In genomic region chr13:20501923-20502322, GRCm38 (mm10) we compare ENCODE assay signal across 21 mouse cellular contexts.
DNase-seq lines count a peak whose midpoint lies in the region; ATAC-seq and TF ChIP-seq lines count a peak whose summit lies in the region.
"Had no signal": no experiment of that assay in that cellular context is flagged by ENCODE, and none has a peak within 500 bp of the region (broad histone marks: within the 10 kb centered on the region; RNA-seq: fewer than 3 reads in every experiment).

No protein-coding gene starts in this region.

- H3K27ac ChIP-seq in midbrain, embryonic 11.5 days (ENCODE audit: low read depth, low read length) = no peak overlapping the region
- no peak overlapping the region for H3K27ac ChIP-seq in midbrain, embryonic 16.5 days (ENCODE audit: low read length)
- H3K27ac ChIP-seq in ES-E14 (ENCODE audit: insufficient read depth, low read depth, low read length, poor library complexity, severe bottlenecking) = no peak overlapping the region
- no peak overlapping the region for H3K27ac ChIP-seq in heart, adult 2 months
- H3K27ac ChIP-seq: embryonic facial prominence, embryonic 10.5 days; embryonic facial prominence, embryonic 12.5 days; forebrain, embryonic 10.5 days; forebrain, embryonic 12.5 days had no signal

- no peaks in the 10 kb centered on the region for H3K36me3 ChIP-seq in midbrain, embryonic 11.5 days (ENCODE audit: control insufficient read depth, insufficient read depth, low read length)
- H3K36me3 ChIP-seq in midbrain, embryonic 16.5 days (ENCODE audit: control insufficient read depth, insufficient read depth, low read length) = 0 out of 2 replicates have a peak, but pooled peaks cover 2% of the 10 kb centered on the region
- no peaks in the 10 kb centered on the region for H3K36me3 ChIP-seq in ES-E14 (ENCODE audit: control insufficient read depth, insufficient read depth, low read length, poor library complexity, severe bottlenecking)
- H3K36me3 ChIP-seq in heart, adult 2 months (ENCODE audit: control insufficient read depth, insufficient read depth, low read length) = no peaks in the 10 kb centered on the region
- H3K36me3 ChIP-seq: embryonic facial prominence, embryonic 10.5 days; embryonic facial prominence, embryonic 12.5 days; forebrain, embryonic 10.5 days; forebrain, embryonic 12.5 days had no signal

- H3K4me3 ChIP-seq in midbrain, embryonic 11.5 days (ENCODE audit: low read depth, low read length) = no peak overlapping the region
- H3K4me3 ChIP-seq in midbrain, embryonic 16.5 days (ENCODE audit: low read depth, low read length) = no peak overlapping the region
- H3K4me3 ChIP-seq in ES-E14 (ENCODE audit: insufficient read depth in 1 of 2, low read depth in 1 of 2, low read length in 2 of 2, poor library complexity in 1 of 2, severe bottlenecking in 1 of 2) = no peak overlapping the region
- no peak overlapping the region for H3K4me3 ChIP-seq in heart, adult 2 months
- H3K4me3 ChIP-seq: embryonic facial prominence, embryonic 10.5 days; embryonic facial prominence, embryonic 12.5 days; forebrain, embryonic 10.5 days; forebrain, embryonic 12.5 days had no signal

- no peaks in the 10 kb centered on the region for H3K4me1 ChIP-seq in midbrain, embryonic 11.5 days (ENCODE audit: control insufficient read depth, insufficient read depth, low read length)
- H3K4me1 ChIP-seq in midbrain, embryonic 16.5 days (ENCODE audit: control insufficient read depth, insufficient read depth, low read length) = no peaks in the 10 kb centered on the region
- H3K4me1 ChIP-seq in ES-E14 (ENCODE audit: control insufficient read depth in 2 of 2, insufficient read depth in 2 of 2, low read length in 2 of 2, poor library complexity in 1 of 2) = peaks cover 2 to 5% of the 10 kb centered on the region in 2 experiments; a peak in 1 of 4 replicates
- no peaks in the 10 kb centered on the region for H3K4me1 ChIP-seq in heart, adult 2 months (ENCODE audit: control insufficient read depth, insufficient read depth, low read length)
- H3K4me1 ChIP-seq: embryonic facial prominence, embryonic 10.5 days; embryonic facial prominence, embryonic 12.5 days; forebrain, embryonic 10.5 days had no signal

- no peak for ATAC-seq in midbrain, embryonic 11.5 days (ENCODE audit: low FRiP score)
- ATAC-seq in midbrain, embryonic 16.5 days = no peak
- ATAC-seq: forebrain, embryonic 14.5 days; forebrain, embryonic 16.5 days had no signal

- no peaks in the 10 kb centered on the region for H3K9me3 ChIP-seq in midbrain, embryonic 11.5 days (ENCODE audit: control insufficient read depth, low read length)
- no peaks in the 10 kb centered on the region for H3K9me3 ChIP-seq in midbrain, embryonic 16.5 days (replicated peaks; ENCODE audit: control insufficient read depth, low read length, poor library complexity, severe bottlenecking)
- no peaks in the 10 kb centered on the region for H3K9me3 ChIP-seq in ES-E14 (ENCODE audit: control insufficient read depth, insufficient read depth, low read depth, low read length)
- H3K9me3 ChIP-seq: embryonic facial prominence, embryonic 10.5 days; embryonic facial prominence, embryonic 12.5 days; forebrain, embryonic 10.5 days; forebrain, embryonic 12.5 days had no signal

- intact Hi-C loops in heart, adult 2 months (cut with DNase I) = no loop called here

- in situ Hi-C loops in ES-E14 (cut with MboI; ENCODE audit: low sequenced_read_pairs in 2 of 2, unreplicated experiment in 2 of 2) = no loop called here

- DNase-seq in midbrain, embryonic 11.5 days (ENCODE audit: low spot score, missing footprints) = peak; percentile 76
- no peak for DNase-seq in ES-E14 (ENCODE audit: low read depth, low spot score)
- peak; percentile 67 for DNase-seq in ZHBTc4 (ENCODE audit: low read depth, low spot score)
- DNase-seq in ovary, postnatal 14 days (ENCODE audit: low spot score) = no peak
- no peak for DNase-seq in heart, adult 9 months (ENCODE audit: low spot score in 2 of 2)
- no peak for DNase-seq in heart, adult 2 months
- DNase-seq: adrenal gland, adult 2 months; adrenal gland, postnatal 10 days; adrenal gland, postnatal 25 days; cerebellum, adult 11-12 months; cerebellum, adult 2 months; cerebellum, adult 9-10 months; cerebellum, postnatal 10 days; cerebellum, postnatal 25 days had no signal

- no peak for TF ChIP-seq POLR2A in heart, adult 2 months (IDR thresholded peaks at IDR 0.05; ENCODE audit: insufficient read depth, low read depth, low read length)

- no peaks in the 10 kb centered on the region for H3K79me2 ChIP-seq in heart, adult 2 months (replicated peaks; ENCODE audit: control insufficient read depth, insufficient read depth, low read length)

- TF ChIP-seq CTCF in heart, adult 2 months (IDR thresholded peaks at IDR 0.05) = no peak

- no peak for TF ChIP-seq EP300 in heart, adult 2 months (IDR thresholded peaks at IDR 0.05; ENCODE audit: insufficient read depth, low read depth, low read length)

- no peaks in the 10 kb centered on the region for H3K27me3 ChIP-seq in midbrain, embryonic 11.5 days (ENCODE audit: control insufficient read depth, insufficient read depth, low read length)
- no peaks in the 10 kb centered on the region for H3K27me3 ChIP-seq in midbrain, embryonic 16.5 days (ENCODE audit: control insufficient read depth, insufficient read depth, low read depth, low read length)
- no peaks in the 10 kb centered on the region for H3K27me3 ChIP-seq in heart, adult 2 months (ENCODE audit: control insufficient read depth, insufficient read depth, low read length)
- H3K27me3 ChIP-seq: embryonic facial prominence, embryonic 12.5 days; forebrain, embryonic 12.5 days had no signal

- H3K9ac ChIP-seq in midbrain, embryonic 11.5 days (ENCODE audit: low read length) = no peak overlapping the region
- H3K9ac ChIP-seq in midbrain, embryonic 16.5 days (ENCODE audit: low read depth, low read length) = no peak overlapping the region
- no peak overlapping the region for H3K9ac ChIP-seq in ES-E14 (ENCODE audit: insufficient read depth, low read depth, low read length, poor library complexity, severe bottlenecking)
- no peak overlapping the region for H3K9ac ChIP-seq in heart, adult 2 months (ENCODE audit: low read depth, low read length)
- H3K9ac ChIP-seq: embryonic facial prominence, embryonic 12.5 days; forebrain, embryonic 12.5 days had no signal

- H3K4me2 ChIP-seq in midbrain, embryonic 11.5 days = no peak overlapping the region
- H3K4me2 ChIP-seq in midbrain, embryonic 16.5 days (ENCODE audit: low read length) = no peak overlapping the region
- H3K4me2 ChIP-seq: embryonic facial prominence, embryonic 12.5 days; forebrain, embryonic 12.5 days had no signal

TF ChIP-seq in ES-E14, 5 proteins besides CTCF, POLR2A, EP300 and RAD21:
- TF ChIP-seq CHD2 (IDR thresholded peaks at IDR 0.05; ENCODE audit: low read depth, low read length) (peak; percentile 64; the same call in 1 of the 2 replicates), HCFC1 (IDR thresholded peaks at IDR 0.05; ENCODE audit: borderline replicate concordance, insufficient read depth, low read length) (no peak), ZC3H11A (IDR thresholded peaks at IDR 0.05; ENCODE audit: borderline replicate concordance, low read depth, low read length) (no peak), ZNF384 (IDR thresholded peaks at IDR 0.05; ENCODE audit: low read depth, low read length) (peak; percentile 62), MAFK (IDR thresholded peaks at IDR 0.05; ENCODE audit: insufficient read depth, low read depth, low read length) (no peak)

Comparison
In these comparisons a context has a peak if more than half of its experiments do, and no peak if none do; other contexts are left out.
1. DNase-seq: peak in midbrain, embryonic 11.5 days (single experiment) and ZHBTc4 (single experiment); none in ES-E14 (single experiment), ovary, postnatal 14 days (single experiment), heart, adult 9 months (0 of 2) and heart, adult 2 months (0 of 2).